Mouse (Mus musculus): ENCODE data around the gene Nr4a1.

The Nr4a1 gene

GRCm38 (mm10) chr15:101233641-101234275 is 20.3 kb upstream of the Nr4a1 start:
- WGBS, result 51% methylated on average over 11 of the region's 11 CpGs

- 36% methylated on average over 10 of the region's 10 CpGs for WGBS
These were observed 19.3 kb upstream of the Nr4a1 start for GRCm38 (mm10) chr15:101234611-101235341.

GRCm38 (mm10) chr15:101235342-101235698 is 18.7 kb upstream of the Nr4a1 start:
- WGBS, result 29% methylated on average over 5 of the region's 5 CpGs

GRCm38 (mm10) chr15:101235728-101236327 is 18.2 kb upstream of the Nr4a1 start:
- 24% methylated on average over 12 of the region's 12 CpGs for WGBS

- WGBS, result 13% methylated on average over 3 of the region's 3 CpGs
These were observed 17.2 kb upstream of the Nr4a1 start for GRCm38 (mm10) chr15:101236878-101237277.

GRCm38 (mm10) chr15:101238885-101239511 is 15.1 kb upstream of the Nr4a1 start:
- 9% methylated on average over 28 of the region's 28 CpGs for WGBS

GRCm38 (mm10) chr15:101239821-101240220 is 14.2 kb upstream of the Nr4a1 start:
- WGBS, result 59% methylated on average over 8 of the region's 8 CpGs

- under 1% methylated on average over 10 of the region's 10 CpGs for WGBS
These were observed 13.3 kb upstream of the Nr4a1 start for GRCm38 (mm10) chr15:101240799-101241204.

- 34% methylated on average over 9 of the region's 9 CpGs for WGBS
These were observed 12.8 kb upstream of the Nr4a1 start for GRCm38 (mm10) chr15:101241236-101241635.

GRCm38 (mm10) chr15:101241853-101242252 is 12.2 kb upstream of the Nr4a1 start:
- WGBS, result 70% methylated on average over 9 of the region's 9 CpGs

- WGBS, result 48% methylated on average over 8 of the region's 8 CpGs
These were observed 11.4 kb upstream of the Nr4a1 start for GRCm38 (mm10) chr15:101242645-101243044.

GRCm38 (mm10) chr15:101244012-101244411 is 10.1 kb upstream of the Nr4a1 start:
- WGBS, result 74% methylated on average over 3 of the region's 3 CpGs

- WGBS, result 3% methylated on average over 56 of the region's 56 CpGs
These were observed 7.6 kb upstream of the Nr4a1 start for GRCm38 (mm10) chr15:101246231-101247154.

GRCm38 (mm10) chr15:101247155-101247498 is 6.9 kb upstream of the Nr4a1 start:
- WGBS, result 95% methylated on average over 1 of the region's 1 CpGs

GRCm38 (mm10) chr15:101248029-101248710 is 5.9 kb upstream of the Nr4a1 start:
- WGBS, result 46% methylated on average over 5 of the region's 5 CpGs

GRCm38 (mm10) chr15:101250220-101250800 is 3.8 kb upstream of the Nr4a1 start:
- 71% methylated on average over 9 of the region's 9 CpGs for WGBS

- WGBS, result 95% methylated on average over 5 of the region's 5 CpGs
These were observed 2.1 kb upstream of the Nr4a1 start for GRCm38 (mm10) chr15:101251930-101252329.

GRCm38 (mm10) chr15:101252614-101253013 is 1.5 kb upstream of the Nr4a1 start:
- 65% methylated on average over 6 of the region's 6 CpGs for WGBS

GRCm38 (mm10) chr15:101253563-101253885 is 545 bp upstream of the Nr4a1 start:
- WGBS, result 42% methylated on average over 3 of the region's 3 CpGs

- 54% methylated on average over 7 of the region's 7 CpGs for WGBS
These were observed 1.9 kb downstream of the Nr4a1 start for GRCm38 (mm10) chr15:101255842-101256462.

All from cerebral cortex, adult 2 months (tissue).